Mouse (Mus musculus): ENCODE measurements around the gene Olfr73.
"Not testable (repeated sequence)": the region's sequence is repeated elsewhere in the genome, so short reads cannot be mapped to it uniquely, and the experiment has no call there.

Gene Olfr73

GRCm38 (mm10) chr2:88037599-88037998 lies at the start of gene Olfr73:
Olfr73 (minus strand) TSS chr2:88037699.
- no peak for DNase-seq (ENCODE audit: low spot score)

DNA sequence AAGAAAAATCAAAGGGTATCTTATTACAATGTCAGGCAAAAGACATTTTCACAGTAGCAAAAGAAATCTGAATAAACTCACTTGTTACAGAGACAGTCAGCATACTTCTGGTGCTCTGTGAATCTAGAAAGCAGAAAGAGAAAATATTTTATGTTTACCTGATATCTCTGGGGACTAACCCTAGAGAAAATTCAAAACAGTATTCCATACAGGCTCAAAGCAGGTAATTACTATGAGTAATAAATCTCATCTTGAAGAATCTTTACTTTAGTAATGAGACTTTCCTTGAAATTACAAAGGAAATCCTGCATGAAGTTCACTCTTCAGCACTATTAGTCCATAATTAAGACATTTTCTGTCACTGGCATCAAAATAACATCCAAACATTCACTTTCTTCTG lies 34.2 kb upstream of the Olfr73 start, which contains the start of gene Olfr1163:
Gene Olfr1163, minus strand, starts transcription at position 101 of the 400 bp plus-strand sequence.
- DNase-seq (ENCODE audit: low spot score), result no peak

- no peak for DNase-seq (ENCODE audit: low spot score)
These were observed 26.1 kb upstream of the Olfr73 start for GRCm38 (mm10) chr2:88063587-88063986.

DNA sequence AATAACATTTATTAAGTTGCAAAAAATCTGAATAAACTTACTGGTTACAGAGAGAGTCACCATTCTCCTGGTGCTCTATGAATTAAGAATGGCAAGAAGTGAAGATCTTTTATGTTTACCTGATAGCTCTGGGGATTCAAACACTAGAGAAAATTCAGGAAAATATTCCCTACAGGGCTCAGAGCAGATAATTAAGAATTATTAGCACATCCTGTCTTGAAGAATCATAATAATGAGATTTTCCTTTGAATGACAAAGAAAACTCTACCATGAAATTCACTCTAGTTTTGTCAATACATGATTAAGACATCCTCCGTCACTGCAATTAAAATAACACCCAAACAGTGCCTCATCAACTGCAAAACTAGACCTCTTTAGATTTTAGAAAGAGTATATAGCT lies 13.5 kb upstream of the Olfr73 start, which contains the start of gene Olfr1162:
Gene Olfr1162, minus strand, starts transcription at position 101 of the 400 bp plus-strand sequence.
- DNase-seq (ENCODE audit: low spot score), result no peak

DNA sequence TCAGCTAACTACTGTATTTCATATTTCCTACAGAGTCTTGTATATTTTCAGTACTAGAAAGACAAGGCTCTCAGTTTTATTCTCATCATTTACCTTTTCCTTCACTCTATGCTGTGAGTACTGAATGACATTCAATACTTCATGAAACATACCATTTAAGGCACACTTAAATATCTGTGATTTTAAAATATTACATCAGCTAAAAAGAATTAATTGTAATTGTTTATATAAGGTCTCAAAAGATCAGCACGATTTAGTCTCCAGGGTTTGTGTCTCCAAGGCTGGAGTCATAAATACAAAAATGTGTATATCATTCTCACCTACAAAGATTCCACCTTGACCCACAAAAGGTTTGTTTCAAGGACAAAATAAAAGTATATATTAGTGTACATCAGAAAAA lies 15.0 kb downstream of the Olfr73 start, which contains the start of gene Olfr1161:
Gene Olfr1161, plus strand, starts transcription at position 301 of the 400 bp plus-strand sequence.
- DNase-seq (ENCODE audit: low spot score), result not testable (repeated sequence)

- DNase-seq (ENCODE audit: low spot score), result no peak
These were observed 29.8 kb downstream of the Olfr73 start, which contains the start of gene Olfr1160 for GRCm38 (mm10) chr2:88007515-88008318. Olfr1160 (minus strand) TSS chr2:88008268.

GRCm38 (mm10) chr2:87989813-87990212 lies 47.7 kb downstream of the Olfr73 start, which contains the start of gene Olfr1158:
Olfr1158 (plus strand) TSS chr2:87990113.
- no peak for DNase-seq (ENCODE audit: low spot score)

Measured in T-cell, adult 2 months (primary cell).